Mouse (Mus musculus): ENCODE results near the gene Abcc4.
"Not testable (repeated sequence)": the region's sequence is repeated elsewhere in the genome, so short reads cannot be mapped to it uniquely, and the experiment has no call there.

Gene Abcc4

DNA sequence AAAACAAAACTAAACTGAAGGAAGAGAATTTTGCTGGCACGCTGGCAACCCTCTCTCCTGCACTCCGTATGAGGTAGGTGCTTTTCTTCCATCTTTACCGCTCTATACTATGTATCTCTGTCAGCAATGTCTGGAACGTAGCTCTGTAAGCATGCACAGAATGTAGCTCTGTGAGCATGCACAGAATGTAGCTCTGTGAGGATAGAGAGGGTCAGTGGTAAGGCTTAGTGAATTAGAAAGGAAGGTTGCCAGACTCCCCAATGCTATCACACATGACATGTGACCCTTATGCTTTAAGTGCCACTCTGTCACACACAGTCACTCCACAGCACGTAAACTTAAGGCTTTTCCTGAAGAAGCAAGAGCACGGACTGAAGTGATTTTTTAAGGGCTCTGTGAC lies 161.5 kb downstream of the Abcc4 start:
- H3K36me3 ChIP-seq (ENCODE audit: insufficient read depth, low read length) = peaks cover 41% of the 10 kb centered on the region

DNA sequence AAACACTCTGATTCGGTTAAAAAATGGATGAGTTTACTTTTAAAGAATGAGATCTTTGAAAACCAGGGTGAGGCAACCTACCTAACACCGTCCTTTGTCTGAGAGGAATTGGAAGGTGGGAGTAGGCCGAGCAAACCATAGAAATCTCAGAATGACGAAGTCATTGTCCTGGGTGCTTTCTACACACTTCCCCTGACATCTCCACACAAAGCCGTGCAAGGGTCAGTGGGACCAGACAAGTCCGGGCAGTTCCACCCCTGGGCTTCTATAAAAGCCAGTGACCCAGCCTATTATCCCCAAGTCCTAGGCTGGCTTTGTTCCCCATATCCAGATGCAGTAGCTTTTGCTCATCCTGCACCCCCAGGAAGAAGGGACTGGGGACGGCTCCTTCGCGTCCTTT lies 163.1 kb downstream of the Abcc4 start:
- no peaks in the 10 kb centered on the region for H3K9me3 ChIP-seq (ENCODE audit: low read length)
- no peak overlapping the region for H3K4me3 ChIP-seq (replicated peaks; ENCODE audit: low read length)
- peaks cover 19% of the 10 kb centered on the region for H3K4me1 ChIP-seq (replicated peaks; ENCODE audit: low read depth, low read length)
- peaks cover 50% of the 10 kb centered on the region for H3K36me3 ChIP-seq (ENCODE audit: insufficient read depth, low read length)
- TF ChIP-seq NANOG (IDR thresholded peaks at IDR 0.05; ENCODE audit: borderline replicate concordance, low read length) (no peak), POU5F1 (IDR thresholded peaks at IDR 0.05; ENCODE audit: borderline replicate concordance, low read length) (no peak), CTCF (conservative IDR thresholded peaks at IDR 0.05; ENCODE audit: low read length) (no peak)
- no peaks in the 10 kb centered on the region for H3K27me3 ChIP-seq (ENCODE audit: insufficient read depth, low read length)

More for the DNA sequence above, 161.5 kb downstream of the Abcc4 start:
- Histone ChIP-seq H3K4me3 (replicated peaks; ENCODE audit: low read length) (no peak overlapping the region), H3K9me3 (ENCODE audit: low read length) (no peaks in the 10 kb centered on the region), H3K4me1 (replicated peaks; ENCODE audit: low read depth, low read length) (peaks cover 19% of the 10 kb centered on the region), H3K27me3 (ENCODE audit: insufficient read depth, low read length) (no peaks in the 10 kb centered on the region)
- no peak for TF ChIP-seq POU5F1 (IDR thresholded peaks at IDR 0.05; ENCODE audit: borderline replicate concordance, low read length)
- no peak for TF ChIP-seq CTCF (conservative IDR thresholded peaks at IDR 0.05; ENCODE audit: low read length)
- TF ChIP-seq NANOG (IDR thresholded peaks at IDR 0.05; ENCODE audit: borderline replicate concordance, low read length) = no peak

DNA sequence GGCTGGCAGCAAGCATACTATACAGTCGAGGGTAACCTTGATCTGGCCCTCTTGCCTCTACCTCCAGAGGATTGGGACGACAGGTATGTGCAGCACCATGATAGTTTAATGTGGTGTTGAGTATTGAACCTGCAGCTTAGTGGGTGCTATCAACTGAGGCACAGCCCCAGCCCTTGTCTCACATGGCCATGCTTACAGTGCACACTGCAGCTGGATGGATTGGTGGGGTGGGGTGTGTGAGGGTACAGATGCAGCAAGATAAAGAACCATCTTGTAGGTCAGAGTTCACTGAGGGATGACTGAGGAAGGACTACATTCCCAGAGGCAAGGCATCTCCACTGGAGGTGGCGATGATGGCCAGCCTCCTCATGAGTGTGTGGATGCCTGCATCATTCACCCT lies 174.5 kb downstream of the Abcc4 start:
- H3K36me3 ChIP-seq (ENCODE audit: insufficient read depth, low read length) = peaks cover 81% of the 10 kb centered on the region
- no peaks in the 10 kb centered on the region for H3K27me3 ChIP-seq (ENCODE audit: insufficient read depth, low read length)
- H3K4me1 ChIP-seq (replicated peaks; ENCODE audit: low read depth, low read length) = no peaks in the 10 kb centered on the region; the same call in 1 of the 2 replicates
- no peaks in the 10 kb centered on the region for H3K9me3 ChIP-seq (ENCODE audit: low read length)
- H3K4me3 ChIP-seq (replicated peaks; ENCODE audit: low read length) = no peak overlapping the region
- no peak for TF ChIP-seq POU5F1 (IDR thresholded peaks at IDR 0.05; ENCODE audit: borderline replicate concordance, low read length)
- no peak for TF ChIP-seq CTCF (conservative IDR thresholded peaks at IDR 0.05; ENCODE audit: low read length)
- no peak for TF ChIP-seq NANOG (IDR thresholded peaks at IDR 0.05; ENCODE audit: borderline replicate concordance, low read length)

DNA sequence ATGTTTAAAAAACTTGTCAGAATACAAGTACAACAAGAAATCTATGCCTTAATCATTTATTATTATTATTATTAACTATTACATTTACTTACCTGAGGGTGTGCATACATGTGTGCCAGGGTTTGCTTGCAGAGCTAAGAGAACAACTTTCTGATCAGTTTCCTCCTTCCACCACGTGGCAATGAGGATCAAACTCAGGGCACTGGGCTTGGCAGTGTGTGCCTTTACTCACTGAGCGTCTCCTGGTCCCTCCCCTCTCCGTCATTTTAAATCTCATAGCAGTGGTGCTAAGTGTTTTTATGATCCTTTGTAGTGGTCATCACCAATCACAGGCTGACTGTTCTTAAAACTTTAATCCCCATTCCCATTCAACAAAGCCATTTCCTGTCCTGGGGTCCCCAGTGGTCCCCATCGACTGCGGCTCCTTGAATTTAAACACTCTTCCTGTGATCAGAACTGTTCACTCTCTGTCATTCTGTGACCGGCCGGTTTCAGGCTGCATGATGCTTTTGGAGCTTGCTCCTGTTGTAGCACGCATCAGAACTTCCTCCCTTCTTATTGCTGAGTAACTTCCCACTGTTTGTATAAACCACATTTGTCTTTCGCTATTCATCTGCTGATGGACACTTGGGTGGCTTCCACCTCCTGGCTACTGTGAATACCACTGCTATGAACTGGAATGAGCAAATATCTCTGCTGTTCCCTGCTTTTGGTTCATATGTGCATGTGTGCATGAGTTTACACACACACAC lies 191.6 kb downstream of the Abcc4 start:
- no peaks in the 10 kb centered on the region for H3K9me3 ChIP-seq (ENCODE audit: low read length)
- no peak overlapping the region for H3K4me3 ChIP-seq (replicated peaks; ENCODE audit: low read length)
- no peaks in the 10 kb centered on the region for H3K27me3 ChIP-seq (ENCODE audit: insufficient read depth, low read length)
- H3K4me1 ChIP-seq (replicated peaks; ENCODE audit: low read depth, low read length) = peaks cover 19% of the 10 kb centered on the region
- H3K36me3 ChIP-seq (ENCODE audit: insufficient read depth, low read length) = peaks cover 70% of the 10 kb centered on the region
- TF ChIP-seq CTCF (conservative IDR thresholded peaks at IDR 0.05; ENCODE audit: low read length) = no peak
- TF ChIP-seq NANOG (IDR thresholded peaks at IDR 0.05; ENCODE audit: borderline replicate concordance, low read length) = no peak
- TF ChIP-seq POU5F1 (IDR thresholded peaks at IDR 0.05; ENCODE audit: borderline replicate concordance, low read length) = no peak

GRCm38 (mm10) chr14:118511715-118512114 lies 194.3 kb downstream of the Abcc4 start:
- H3K27me3 ChIP-seq (ENCODE audit: insufficient read depth, low read length); H3K9me3 ChIP-seq (ENCODE audit: low read length): not testable (repeated sequence)
- H3K4me1 ChIP-seq (replicated peaks; ENCODE audit: low read depth, low read length) = peaks cover 19% of the 10 kb centered on the region
- H3K36me3 ChIP-seq (ENCODE audit: insufficient read depth, low read length) = peaks cover 71% of the 10 kb centered on the region
- H3K4me3 ChIP-seq (replicated peaks; ENCODE audit: low read length) = peak overlapping the region; percentile 49; the same call in 1 of the 2 replicates

DNA sequence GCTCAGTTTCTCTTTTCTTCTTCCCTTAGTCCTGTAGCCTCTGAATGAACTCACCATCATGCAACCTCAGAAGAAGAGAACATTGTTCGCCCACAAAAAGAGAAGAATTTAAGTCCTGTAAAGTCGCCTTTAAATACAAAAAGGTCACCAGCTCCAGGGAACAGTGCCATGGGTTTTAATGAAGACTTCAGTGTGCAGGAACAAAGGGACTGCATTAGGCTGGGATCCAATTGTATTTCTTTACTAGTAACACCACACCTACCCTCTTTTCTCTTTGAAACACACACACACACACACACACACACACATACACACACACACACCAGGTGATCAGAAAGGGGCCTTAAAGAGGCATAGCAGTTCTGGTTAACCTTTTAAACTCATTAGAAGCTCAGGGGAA lies 195.2 kb downstream of the Abcc4 start:
- Histone ChIP-seq H3K9me3 (ENCODE audit: low read length) (no peaks in the 10 kb centered on the region), H3K4me1 (replicated peaks; ENCODE audit: low read depth, low read length) (peaks cover 16% of the 10 kb centered on the region), H3K4me3 (replicated peaks; ENCODE audit: low read length) (no peak overlapping the region), H3K36me3 (ENCODE audit: insufficient read depth, low read length) (peaks cover 74% of the 10 kb centered on the region), H3K27me3 (ENCODE audit: insufficient read depth, low read length) (no peaks in the 10 kb centered on the region)
- TF ChIP-seq CTCF (conservative IDR thresholded peaks at IDR 0.05; ENCODE audit: low read length) (no peak), NANOG (IDR thresholded peaks at IDR 0.05; ENCODE audit: borderline replicate concordance, low read length) (no peak), POU5F1 (IDR thresholded peaks at IDR 0.05; ENCODE audit: borderline replicate concordance, low read length) (no peak)

DNA sequence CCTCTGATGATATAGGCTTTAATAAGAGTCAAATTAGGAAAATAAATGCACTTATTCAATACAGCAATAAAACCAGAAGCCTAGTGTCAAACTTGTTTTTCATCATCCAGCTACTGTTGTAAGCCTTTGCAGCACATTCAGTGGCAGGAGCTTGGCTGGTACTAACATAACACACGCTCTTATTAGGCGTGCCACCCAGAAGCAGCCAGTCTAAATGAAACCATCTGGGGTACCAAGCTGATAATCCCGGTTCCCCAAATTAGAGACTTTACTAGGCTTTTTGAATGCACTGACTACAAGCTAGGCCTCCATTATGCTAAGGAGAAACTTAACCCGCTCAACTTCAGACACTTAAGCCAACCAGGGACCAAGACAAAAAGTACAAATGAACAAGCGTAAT lies 195.8 kb downstream of the Abcc4 start:
- H3K36me3 ChIP-seq (ENCODE audit: insufficient read depth, low read length) = peaks cover 75% of the 10 kb centered on the region
- H3K9me3 ChIP-seq (ENCODE audit: low read length) = no peaks in the 10 kb centered on the region
- H3K27me3 ChIP-seq (ENCODE audit: insufficient read depth, low read length) = no peaks in the 10 kb centered on the region
- TF ChIP-seq CTCF (conservative IDR thresholded peaks at IDR 0.05; ENCODE audit: low read length) = no peak
- no peak for TF ChIP-seq POU5F1 (IDR thresholded peaks at IDR 0.05; ENCODE audit: borderline replicate concordance, low read length)
- no peak for TF ChIP-seq NANOG (IDR thresholded peaks at IDR 0.05; ENCODE audit: borderline replicate concordance, low read length)
- peaks cover 12% of the 10 kb centered on the region; the same call in 1 of the 2 replicates for H3K4me1 ChIP-seq (replicated peaks; ENCODE audit: low read depth, low read length)
- no peak overlapping the region for H3K4me3 ChIP-seq (replicated peaks; ENCODE audit: low read length)

DNA sequence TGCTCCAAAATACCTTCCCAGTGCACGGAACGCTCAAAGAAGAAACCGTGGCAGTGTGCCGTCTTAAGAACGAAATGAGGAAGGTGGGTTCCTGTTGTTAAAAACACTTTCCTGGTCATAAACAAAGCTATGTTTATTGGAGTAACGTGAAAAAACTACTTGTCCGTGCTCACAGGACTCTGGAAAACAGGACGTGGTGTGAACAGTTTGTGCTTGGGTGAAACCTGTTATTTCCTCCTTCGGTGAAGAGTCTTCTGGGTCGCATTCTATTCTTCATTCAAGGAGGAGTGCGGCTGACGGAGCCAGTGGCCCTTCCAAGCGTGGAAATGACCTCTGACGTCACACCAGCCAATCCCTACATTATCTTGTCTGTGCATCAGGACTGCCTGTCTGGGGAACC lies 198.2 kb downstream of the Abcc4 start:
- H3K36me3 ChIP-seq (ENCODE audit: insufficient read depth, low read length) = peaks cover 73% of the 10 kb centered on the region
- TF ChIP-seq POU5F1 (IDR thresholded peaks at IDR 0.05; ENCODE audit: borderline replicate concordance, low read length) (no peak), NANOG (IDR thresholded peaks at IDR 0.05; ENCODE audit: borderline replicate concordance, low read length) (no peak), CTCF (conservative IDR thresholded peaks at IDR 0.05; ENCODE audit: low read length) (no peak)
- 0 out of 2 replicates have a peak, but pooled peaks cover 7% of the 10 kb centered on the region for H3K4me1 ChIP-seq (replicated peaks; ENCODE audit: low read depth, low read length)
- H3K27me3 ChIP-seq (ENCODE audit: insufficient read depth, low read length) = no peaks in the 10 kb centered on the region
- no peak overlapping the region for H3K4me3 ChIP-seq (replicated peaks; ENCODE audit: low read length)
- H3K9me3 ChIP-seq (ENCODE audit: low read length) = no peaks in the 10 kb centered on the region

Measured in E14TG2a.4 (cell line).